Mouse (Mus musculus) fat pad, adult 2 months (tissue): Measurements from ENCODE around the gene Zfp609.

Experiments used
- DNase-seq: peaks from one replicate; pipeline ENCODE4 v3.0.0-alpha.2; 2011; ENCODE audit warnings: low read depth, low spot score; ENCODE audit errors: extremely low read depth

Zfp609 gene

DNA sequence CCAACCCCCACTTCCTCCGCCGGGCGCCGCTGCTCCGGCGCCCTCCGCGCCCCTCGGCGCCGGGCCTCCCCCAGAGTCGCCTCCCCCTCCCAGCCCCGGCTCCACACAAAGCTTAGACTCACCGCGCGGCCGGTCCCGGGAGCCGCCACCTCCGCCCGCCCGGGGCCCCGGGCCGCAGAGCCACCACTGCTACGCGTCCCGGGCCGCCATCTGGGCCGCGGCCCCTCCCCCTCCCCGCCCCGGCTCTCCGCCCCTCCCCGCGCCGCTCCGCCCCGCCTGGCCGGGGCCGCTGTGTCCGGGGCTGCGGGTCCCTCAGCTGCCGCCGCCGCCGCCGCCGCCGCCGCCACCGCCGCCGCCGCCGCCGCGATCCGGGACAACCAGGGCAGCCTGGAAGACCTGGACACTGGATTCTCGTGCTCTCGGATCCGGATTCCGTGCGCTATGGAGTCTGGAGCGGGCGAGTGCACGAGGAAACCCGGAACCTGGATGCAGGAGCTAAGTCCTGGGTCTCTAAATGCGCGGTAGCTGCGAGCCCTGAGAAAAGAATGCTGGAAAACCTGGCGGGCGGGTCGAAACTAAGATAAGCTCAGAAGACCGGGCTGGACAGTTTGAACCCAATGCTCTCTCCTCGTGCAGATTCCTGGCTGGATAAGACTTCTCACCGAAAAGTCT, at the start of gene Zfp609:
Gene Zfp609, minus strand, starts transcription at position 221 of the 672 bp plus-strand sequence.
- no peak for DNase-seq

GRCm38 (mm10) chr9:65859656-65860055, 32.3 kb upstream of the Zfp609 start:
- no peak for DNase-seq

DNA sequence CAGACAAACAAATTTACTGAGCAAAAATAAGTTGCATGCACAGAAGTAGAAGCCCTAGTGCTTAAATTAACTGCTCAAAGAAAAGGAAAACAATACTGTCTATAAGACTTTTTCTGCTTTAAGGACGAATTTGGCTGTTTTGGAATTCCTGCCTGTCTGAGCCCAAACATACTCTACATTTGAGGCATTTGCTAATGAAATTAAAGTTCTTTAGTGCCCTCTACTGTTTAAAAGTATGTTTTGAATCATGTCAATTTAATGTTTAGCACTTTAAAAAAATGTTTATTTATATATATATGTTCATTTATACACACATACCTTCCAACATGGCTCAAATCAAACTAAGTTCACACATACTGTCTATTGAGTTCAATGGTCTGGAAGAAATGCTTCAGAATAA, 22.8 kb upstream of the Zfp609 start:
- DNase-seq = no peak

DNA sequence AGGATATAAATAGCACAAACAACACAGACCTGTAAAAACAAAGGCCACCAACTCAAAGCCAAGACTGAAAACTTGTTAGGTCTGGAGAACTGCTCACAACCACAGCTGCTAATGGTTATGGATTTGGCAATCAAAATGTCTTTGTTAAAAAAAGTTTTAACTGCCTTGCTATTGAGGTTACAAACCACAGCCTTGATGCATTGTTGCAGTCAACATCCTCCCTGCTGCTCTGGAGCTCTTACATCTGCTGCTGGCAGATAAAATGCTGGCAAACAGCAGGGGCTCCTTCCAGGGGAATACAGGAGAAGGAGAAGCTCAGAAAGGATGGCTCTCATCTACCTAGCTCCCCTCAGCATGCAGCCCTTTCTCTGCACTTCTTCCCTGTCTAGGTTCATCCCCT, 20.8 kb upstream of the Zfp609 start:
- DNase-seq = no peak

DNA sequence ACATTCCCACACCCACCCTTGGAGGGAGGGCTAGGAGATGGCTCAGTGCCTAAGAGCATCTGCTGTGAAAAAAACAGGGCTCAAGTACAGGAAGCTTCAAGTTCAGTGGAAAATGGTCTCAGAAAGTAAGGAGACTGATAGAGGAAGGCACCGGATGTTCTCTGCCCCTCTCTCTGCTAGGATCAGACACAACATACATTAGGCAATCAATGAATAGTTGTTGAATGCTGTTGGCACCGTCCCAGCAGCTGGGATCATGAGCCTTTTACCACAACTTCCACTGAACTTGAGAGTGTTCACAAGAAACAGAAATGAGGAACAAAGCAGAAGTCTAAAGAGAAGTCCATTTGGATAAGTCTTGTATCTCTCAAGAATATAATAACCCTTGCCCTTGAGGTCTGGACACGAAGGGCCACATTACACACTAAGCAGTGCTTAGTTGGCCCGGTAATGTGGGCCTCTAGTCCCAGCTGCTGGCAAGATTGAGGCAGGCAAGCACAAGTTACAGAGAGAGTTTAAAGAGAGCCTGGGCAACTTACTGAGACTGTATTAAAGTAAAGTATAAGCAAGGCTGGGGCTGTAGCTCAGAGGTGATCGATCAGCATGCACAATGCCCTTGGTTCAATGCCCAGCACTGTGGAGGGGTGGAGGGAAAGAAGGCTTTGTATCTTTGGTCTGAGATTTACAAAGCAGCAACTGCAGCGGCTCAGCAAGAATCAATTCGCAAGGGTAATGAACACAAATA, 17.2 kb upstream of the Zfp609 start:
- DNase-seq = no peak

- no peak for DNase-seq
These were observed 12.5 kb upstream of the Zfp609 start for GRCm38 (mm10) chr9:65839841-65840240.

- peak; percentile 93 for DNase-seq
These were observed 9.6 kb upstream of the Zfp609 start for GRCm38 (mm10) chr9:65836916-65837315.

GRCm38 (mm10) chr9:65834628-65835354, 7.4 kb upstream of the Zfp609 start:
- no peak for DNase-seq

- DNase-seq = no peak
These were observed 6.3 kb upstream of the Zfp609 start for GRCm38 (mm10) chr9:65833640-65834039.

DNA sequence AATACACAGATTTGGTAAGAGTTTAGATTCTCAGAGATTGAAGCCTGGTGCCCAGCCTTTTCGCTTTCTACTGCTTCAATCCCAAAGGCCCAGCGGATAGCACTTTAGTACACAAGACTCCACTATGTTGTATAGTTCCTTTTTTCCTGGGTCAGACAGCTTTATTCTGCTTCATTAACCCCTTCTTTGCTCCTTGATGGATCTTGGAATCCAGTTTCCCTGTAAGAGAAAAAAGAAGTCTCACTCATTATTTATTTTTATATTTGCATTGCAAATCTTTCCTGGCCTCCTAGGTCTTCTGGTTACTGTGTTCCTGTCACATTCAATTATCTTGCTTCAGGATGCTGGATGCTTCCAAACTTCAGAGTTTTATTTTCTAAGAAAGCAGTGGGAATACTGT, 5.9 kb upstream of the Zfp609 start:
- no peak for DNase-seq

DNA sequence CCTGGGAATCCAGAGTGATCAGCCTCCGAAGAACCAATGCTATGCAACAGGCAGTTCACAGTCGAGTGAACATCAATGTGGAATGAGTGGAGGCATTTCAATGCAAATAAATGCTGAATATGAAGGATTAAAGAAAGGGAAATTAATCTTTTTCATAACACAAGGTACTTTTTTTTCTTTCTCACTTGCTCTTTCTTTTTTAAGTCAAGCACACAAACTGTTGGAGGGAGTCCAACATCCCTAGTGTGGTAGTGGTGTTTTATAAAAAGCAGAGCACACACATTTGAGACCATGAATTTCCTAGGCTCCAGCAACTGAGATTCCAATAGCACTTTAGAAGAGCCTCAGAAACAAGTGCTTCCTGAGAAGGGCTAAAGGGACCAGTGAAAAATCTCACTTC, 4.7 kb upstream of the Zfp609 start:
- no peak for DNase-seq

- DNase-seq = no peak
These were observed 3.8 kb upstream of the Zfp609 start for GRCm38 (mm10) chr9:65831164-65831563.

DNA sequence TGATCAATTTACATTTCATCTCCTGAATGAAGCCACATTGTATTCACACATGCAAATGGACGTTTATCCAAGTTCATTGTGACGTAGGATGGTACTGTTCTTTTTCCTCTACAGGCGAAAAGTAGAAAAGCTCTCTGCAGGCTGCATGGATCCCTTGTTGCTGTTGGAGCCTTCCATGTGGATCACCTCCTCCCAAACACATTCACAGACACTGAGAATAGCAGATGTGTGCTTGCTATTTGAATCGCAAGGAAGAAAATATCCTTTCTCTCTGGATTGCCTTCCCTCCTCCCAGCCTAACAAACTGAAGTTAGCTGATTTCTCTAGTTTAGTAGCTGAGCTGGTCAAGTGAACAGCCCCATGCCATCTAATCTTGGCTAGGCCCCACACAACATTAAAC, 2.9 kb upstream of the Zfp609 start:
- DNase-seq = no peak

GRCm38 (mm10) chr9:65829410-65829809, 2.0 kb upstream of the Zfp609 start:
- no peak for DNase-seq

DNA sequence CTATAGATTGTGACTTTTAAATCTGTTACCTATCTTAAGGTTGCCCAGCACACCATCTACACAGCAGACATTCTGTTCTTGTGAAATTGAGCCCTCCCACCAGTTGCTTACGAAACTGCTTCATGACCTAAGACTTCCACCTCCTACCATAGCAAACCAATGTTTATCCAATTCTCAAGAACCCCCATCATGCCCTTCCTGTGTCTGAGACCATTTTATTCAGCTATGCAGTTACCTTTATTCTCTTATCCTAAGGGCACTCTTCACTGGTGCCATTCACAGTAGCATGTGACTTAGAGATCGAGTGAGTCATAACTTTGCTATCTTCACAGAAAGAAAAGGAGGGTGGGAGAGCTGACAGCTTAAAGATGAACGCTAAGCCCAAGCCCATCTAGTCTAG, 1.1 kb upstream of the Zfp609 start:
- DNase-seq = peak; percentile 63

DNA sequence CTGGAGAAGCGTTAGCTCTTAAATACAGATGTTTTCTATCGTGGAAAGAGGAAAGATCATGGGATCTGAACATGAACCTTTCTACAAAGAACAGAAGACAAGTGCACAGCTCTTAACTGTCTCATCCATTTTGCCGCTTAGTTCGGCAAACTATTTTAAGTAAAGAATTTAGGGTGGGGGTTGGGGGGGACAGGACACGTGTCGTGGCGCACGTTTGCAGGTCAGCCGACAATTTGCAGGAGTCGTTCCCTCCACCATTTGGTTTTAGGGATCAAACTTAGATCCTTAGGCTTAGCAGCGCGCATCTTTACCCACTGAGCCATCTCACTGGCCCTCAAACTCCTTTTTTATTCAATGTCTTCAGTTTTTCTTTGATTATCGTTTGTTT, 646 bp upstream of the Zfp609 start:
- DNase-seq = no peak

- DNase-seq = no peak
These were observed 598 bp downstream of the Zfp609 start for GRCm38 (mm10) chr9:65826588-65827343.

DNA sequence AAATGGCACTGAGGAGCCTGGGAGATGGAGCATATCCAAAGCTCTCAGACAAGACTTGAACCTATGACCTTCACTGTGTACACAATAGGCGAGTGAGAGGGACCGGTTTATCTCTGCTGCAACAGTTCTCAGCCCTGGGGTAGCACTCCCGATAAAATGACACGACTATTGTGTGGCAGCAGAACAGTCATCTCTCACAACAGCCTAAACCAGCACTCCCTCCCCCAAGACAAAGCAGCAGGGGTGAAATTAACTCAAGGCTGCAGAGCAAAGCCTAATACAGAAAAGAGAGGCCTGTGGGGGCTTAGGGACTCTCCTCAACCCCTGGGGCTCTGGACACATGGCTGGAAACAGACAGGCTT, 1.2 kb downstream of the Zfp609 start:
- no peak for DNase-seq

GRCm38 (mm10) chr9:65823716-65824462, 3.5 kb downstream of the Zfp609 start:
- DNase-seq = no peak

DNA sequence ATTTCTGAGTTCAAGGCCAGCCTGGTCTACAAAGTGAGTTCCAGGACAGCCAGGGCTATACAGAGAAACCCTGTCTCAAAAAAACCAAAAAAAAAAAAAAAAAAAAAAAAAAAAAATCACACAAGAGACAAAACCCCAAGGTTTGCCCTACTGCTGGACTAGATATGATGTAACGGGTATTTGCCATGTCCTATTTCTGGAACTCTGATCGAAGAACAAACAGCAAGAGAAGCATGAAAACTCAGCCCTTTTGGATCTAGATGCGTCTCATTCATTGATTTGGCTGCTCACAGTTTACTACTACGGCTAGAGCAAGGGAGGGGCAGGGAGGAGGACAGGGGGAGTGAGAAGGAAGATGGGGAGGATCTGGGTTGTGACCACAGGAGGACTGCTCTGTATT, 5.4 kb downstream of the Zfp609 start:
- no peak for DNase-seq

GRCm38 (mm10) chr9:65820301-65820700, 7.1 kb downstream of the Zfp609 start:
- DNase-seq = no peak
